Mouse (Mus musculus): ENCODE results near the gene Rnf157.

The Rnf157 gene

GRCm38 (mm10) chr11:116412904-116413630 lies at the start of gene Rnf157:
Gene Rnf157 (minus strand): TSS chr11:116413032.
- DNase-seq = peak; percentile 74

GRCm38 (mm10) chr11:116459786-116460185 lies 47.0 kb upstream of the Rnf157 start:
- DNase-seq = no peak

GRCm38 (mm10) chr11:116456234-116456633 lies 43.4 kb upstream of the Rnf157 start:
- no peak for DNase-seq

- DNase-seq = no peak
Observed at GRCm38 (mm10) chr11:116453889-116454288, 41.1 kb upstream of the Rnf157 start.

GRCm38 (mm10) chr11:116449341-116449740 lies 36.5 kb upstream of the Rnf157 start:
- DNase-seq = no peak

GRCm38 (mm10) chr11:116447822-116448221 lies 35.0 kb upstream of the Rnf157 start:
- no peak for DNase-seq

- DNase-seq = no peak
Observed at GRCm38 (mm10) chr11:116446308-116446887, 33.6 kb upstream of the Rnf157 start.

- DNase-seq = peak; percentile 83
Observed at GRCm38 (mm10) chr11:116445596-116446307, 32.9 kb upstream of the Rnf157 start.

- no peak for DNase-seq
Observed at GRCm38 (mm10) chr11:116443935-116444334, 31.1 kb upstream of the Rnf157 start.

GRCm38 (mm10) chr11:116443311-116443710 lies 30.5 kb upstream of the Rnf157 start:
- no peak for DNase-seq

GRCm38 (mm10) chr11:116442867-116443177 lies 30.0 kb upstream of the Rnf157 start:
- DNase-seq = no peak

- DNase-seq = no peak
Observed at GRCm38 (mm10) chr11:116442129-116442866, 29.5 kb upstream of the Rnf157 start.

- no peak for DNase-seq
Observed at GRCm38 (mm10) chr11:116440408-116441068, 27.7 kb upstream of the Rnf157 start.

GRCm38 (mm10) chr11:116439269-116440240 lies 26.7 kb upstream of the Rnf157 start:
- DNase-seq = no peak

- DNase-seq = no peak
Observed at GRCm38 (mm10) chr11:116437541-116437940, 24.7 kb upstream of the Rnf157 start.

- DNase-seq = no peak
Observed at GRCm38 (mm10) chr11:116436725-116437331, 24.0 kb upstream of the Rnf157 start.

GRCm38 (mm10) chr11:116435992-116436724 lies 23.3 kb upstream of the Rnf157 start:
- DNase-seq = no peak

- no peak for DNase-seq
Observed at GRCm38 (mm10) chr11:116434967-116435752, 22.3 kb upstream of the Rnf157 start.

GRCm38 (mm10) chr11:116434287-116434966 lies 21.6 kb upstream of the Rnf157 start:
- peak; percentile 58 for DNase-seq

All from cerebellum, adult 11-12 months (tissue).